Mouse (Mus musculus) limb, embryonic 14.5 days (tissue): ENCODE results near the gene Golt1b. TPM values are rescaled to one million over a fixed set of nuclear protein-coding genes. Genes with fewer than 3 reads are reported as not detected.

Experiments
- ATAC-seq: fragments of 200-750 bp; cut with Nextera tagmentation; 2 replicates; pipeline ENCODE4 v1.8.0; 2017; ENCODE audit warnings: low read depth, moderate number of reproducible peaks, moderate TSS enrichment; ENCODE audit not compliant: low FRiP score
- DNase-seq: peaks from one replicate; pipeline ENCODE4 v3.0.0-alpha.2; 2015; ENCODE audit warnings: low spot score
- H3K27ac ChIP-seq: fragments of 300-500 bp; sonication (generic); replicated peaks from 2 replicates; pipeline ENCODE4 v1.5.1; 2014; ENCODE audit warnings: low read depth, mild to moderate bottlenecking, low read length, moderate library complexity, mixed read lengths
- H3K27me3 ChIP-seq: fragments of 300-500 bp; sonication (generic); 2 replicates; pipeline ENCODE4 v1.6.1; 2014; ENCODE audit warnings: low read length, mixed read lengths; ENCODE audit not compliant: control insufficient read depth, insufficient read depth
- H3K36me3 ChIP-seq: fragments of 300-500 bp; sonication (generic); 2 replicates; pipeline ENCODE4 v1.6.1; 2014; ENCODE audit warnings: mild to moderate bottlenecking, low read length, moderate library complexity, mixed read lengths; ENCODE audit not compliant: control insufficient read depth, insufficient read depth
- H3K4me1 ChIP-seq: fragments of 300-500 bp; sonication (generic); 2 replicates; pipeline ENCODE4 v1.6.1; 2014; ENCODE audit warnings: antibody characterized with exemption, low read length, mixed read lengths; ENCODE audit not compliant: control insufficient read depth, insufficient read depth
- H3K4me2 ChIP-seq: fragments of 300-500 bp; sonication (generic); replicated peaks from 2 replicates; pipeline ENCODE4 v1.6.1; 2014; ENCODE audit warnings: low read depth, mild to moderate bottlenecking, low read length, moderate library complexity; ENCODE audit not compliant: severe bottlenecking
- H3K4me3 ChIP-seq: fragments of 300-500 bp; sonication (generic); replicated peaks from 2 replicates; pipeline ENCODE4 v1.5.1; 2014; ENCODE audit warnings: low read length
- H3K9ac ChIP-seq: fragments of 300-500 bp; sonication (generic); 2 replicates; pipeline ENCODE4 v1.6.1; 2014; ENCODE audit warnings: mild to moderate bottlenecking, low read depth, low read length, moderate library complexity; ENCODE audit not compliant: severe bottlenecking
- H3K9me3 ChIP-seq: fragments of 300-500 bp; sonication (generic); 2 replicates; pipeline ENCODE4 v1.6.1; 2016; ENCODE audit warnings: low read length; ENCODE audit not compliant: control insufficient read depth
- POLR2A ChIP-seq: fragments of 200-500 bp; IDR thresholded peaks from 2 replicates; pipeline ENCODE4 v1.8.0; 2012; ENCODE audit warnings: inconsistent platforms, mild to moderate bottlenecking, moderate library complexity, borderline replicate concordance; ENCODE audit not compliant: insufficient read depth, insufficient read length; ENCODE audit errors: extremely low read depth
- WGBS: fragments of 180-500 bp; shearing (Covaris S2); extraction: QIAGEN DNeasy Blood & Tissue Kit; methylation state at CpG from one replicate; pipeline ENCODE4 v1.1.7; 2014; 5-methylcytosine and 5-hydroxymethylcytosine counted together
- polyA plus RNA-seq, 2 experiments: library from polyadenylated mRNA; depleted of rRNA in 1 of 2; stranded (reverse) in 1 of 2; unstranded in 1 of 2; fragments of >200 nt; fragmentation: Nextera tagmentation in 1 of 2; extraction: Ambion mirVana in 1 of 2; gene quantifications; 2 replicates each; pipeline versions ENCODE4 v1.2.1 to v1.2.3; 2012 to 2014

The Golt1b gene
- polyA plus RNA-seq, 2 experiments = 39.3 to 142 TPM

DNA sequence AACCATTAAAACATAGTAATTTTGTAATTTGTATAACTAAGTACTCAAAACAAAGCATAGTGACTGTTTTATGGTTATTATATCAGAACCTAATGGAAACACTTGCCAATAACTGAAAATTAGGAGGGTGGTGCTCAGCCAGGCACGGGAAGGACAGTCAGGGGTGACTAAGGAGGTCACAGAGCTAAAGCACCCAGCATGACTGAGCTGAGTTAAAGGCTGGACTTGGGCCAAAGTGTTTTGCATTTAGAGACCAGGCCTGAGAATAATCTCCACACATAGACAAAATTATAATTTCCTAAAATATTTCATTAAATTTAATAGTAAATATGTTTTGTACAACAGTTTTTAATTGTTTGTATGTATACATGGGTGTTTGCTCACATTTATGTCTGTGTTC, 9.9 kb upstream of the Golt1b start:
- no peak for TF ChIP-seq POLR2A
- DNase-seq = no peak
- Histone ChIP-seq H3K4me1 (no peaks in the 10 kb centered on the region), H3K27me3 (no peaks in the 10 kb centered on the region), H3K9me3 (no peaks in the 10 kb centered on the region), H3K9ac (no peak overlapping the region), H3K27ac (no peak overlapping the region), H3K4me2 (no peak overlapping the region), H3K4me3 (no peak overlapping the region), H3K36me3 (peaks cover 29% of the 10 kb centered on the region)
- ATAC-seq = no peak
- WGBS = 68% methylated on average over 1 of the region's 1 CpGs

- ATAC-seq = no peak
- Histone ChIP-seq H3K4me1 (no peaks in the 10 kb centered on the region), H3K9ac (no peak overlapping the region), H3K27me3 (no peaks in the 10 kb centered on the region), H3K36me3 (peaks cover 19% of the 10 kb centered on the region), H3K27ac (no peak overlapping the region), H3K9me3 (no peaks in the 10 kb centered on the region), H3K4me2 (no peak overlapping the region), H3K4me3 (no peak overlapping the region)
- WGBS = 88% methylated on average over 8 of the region's 8 CpGs
- TF ChIP-seq POLR2A = no peak
- DNase-seq = no peak
These were observed 8.3 kb upstream of the Golt1b start for GRCm38 (mm10) chr6:142378576-142379330.

- ATAC-seq = no peak
- H3K4me2 ChIP-seq = no peak overlapping the region
These were observed 7.1 kb upstream of the Golt1b start for GRCm38 (mm10) chr6:142379961-142380360.

DNA sequence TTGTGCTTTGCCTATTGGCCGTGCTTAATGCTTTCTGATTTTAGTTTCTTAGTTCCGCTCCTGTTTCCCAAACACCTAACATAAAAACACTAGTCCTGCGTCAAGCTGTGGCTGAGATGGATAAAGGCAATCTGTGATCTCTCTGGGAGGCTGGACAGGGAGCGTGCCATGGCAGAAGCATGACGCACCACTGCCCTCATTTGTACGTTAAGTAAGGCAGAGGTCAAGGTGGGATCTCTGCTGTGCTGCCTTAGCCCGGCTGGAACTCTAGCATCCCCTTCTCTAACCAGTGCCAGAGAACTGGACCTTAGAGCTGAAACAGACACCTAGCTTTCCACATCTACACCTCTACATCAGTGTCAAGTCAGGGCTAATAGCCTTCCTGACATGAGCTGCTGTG, 5.4 kb upstream of the Golt1b start:
- Histone ChIP-seq H3K27me3 (no peaks in the 10 kb centered on the region), H3K27ac (no peak overlapping the region), H3K9ac (no peak overlapping the region), H3K4me2 (no peak overlapping the region), H3K4me1 (peaks cover 4% of the 10 kb centered on the region; the same call in 1 of the 2 replicates), H3K36me3 (peaks cover 4% of the 10 kb centered on the region), H3K4me3 (no peak overlapping the region), H3K9me3 (no peaks in the 10 kb centered on the region)
- ATAC-seq (no peak), DNase-seq (no peak)
- TF ChIP-seq POLR2A = no peak
- WGBS = 89% methylated on average over 7 of the region's 7 CpGs

More at GRCm38 (mm10) chr6:142379961-142380360, 7.1 kb upstream of the Golt1b start:
- Histone ChIP-seq H3K27me3 (no peaks in the 10 kb centered on the region), H3K9me3 (no peaks in the 10 kb centered on the region), H3K9ac (no peak overlapping the region), H3K36me3 (peaks cover 10% of the 10 kb centered on the region), H3K27ac (no peak overlapping the region), H3K4me1 (no peaks in the 10 kb centered on the region), H3K4me3 (no peak overlapping the region)
- 85% methylated on average over 6 of the region's 6 CpGs for WGBS
- no peak for DNase-seq
- no peak for TF ChIP-seq POLR2A

DNA sequence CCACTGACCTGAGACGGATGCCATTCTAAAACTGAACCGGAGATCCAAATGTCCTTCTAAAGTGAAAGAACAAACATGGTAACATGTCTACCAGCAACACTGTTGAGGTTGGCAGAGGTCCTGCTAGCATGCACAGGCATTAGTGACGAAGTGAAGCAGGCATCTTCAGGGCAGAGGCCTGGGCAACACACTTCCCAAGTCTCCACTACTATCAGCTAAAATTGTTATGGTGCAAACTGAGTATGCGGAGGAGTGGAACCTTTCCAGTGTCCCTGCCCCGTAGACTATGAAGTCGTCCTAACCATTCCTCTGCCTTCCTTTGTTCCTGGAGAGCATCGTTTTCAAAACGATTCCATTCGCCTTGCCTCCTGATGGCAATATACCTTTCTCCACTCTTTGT, 2.5 kb upstream of the Golt1b start:
- no peak overlapping the region for H3K4me3 ChIP-seq
- ATAC-seq (no peak), DNase-seq (no peak)
- H3K4me2 ChIP-seq = no peak overlapping the region
- H3K9ac ChIP-seq = no peak overlapping the region
- H3K9me3 ChIP-seq = no peaks in the 10 kb centered on the region
- 0 out of 2 replicates have a peak, but pooled peaks cover 5% of the 10 kb centered on the region for H3K36me3 ChIP-seq
- H3K27ac ChIP-seq = no peak overlapping the region
- H3K4me1 ChIP-seq = peaks cover 17% of the 10 kb centered on the region
- no peaks in the 10 kb centered on the region for H3K27me3 ChIP-seq
- WGBS = 91% methylated on average over 9 of the region's 9 CpGs
- TF ChIP-seq POLR2A = no peak
